Mouse (Mus musculus): ENCODE data around the gene Hpse2. TPM values are rescaled to one million over a fixed set of nuclear protein-coding genes. Genes with fewer than 3 reads are reported as not detected.

Gene Hpse2
- polyA plus RNA-seq (2015; fragmentation: Nextera tagmentation; extraction: Ambion mirVana), result 0.69 and 0.82 TPM in 2 replicates

GRCm38 (mm10) chr19:43388017-43388904, at the start of gene Hpse2:
Gene Hpse2 (minus strand): TSS chr19:43388355.
- H3K36me3 ChIP-seq (ENCODE audit: insufficient read depth, low read length), result no peaks in the 10 kb centered on the region
- peaks cover 24% of the 10 kb centered on the region for H3K4me1 ChIP-seq (ENCODE audit: insufficient read depth, low read length)
- 3% methylated on average over 18 of the region's 18 CpGs for WGBS
- peak within 1 kb of the TSS; percentile 56 for H3K4me2 ChIP-seq (replicated peaks; ENCODE audit: low read depth, low read length)
- H3K9ac ChIP-seq (replicated peaks; ENCODE audit: low read length), result no peak within 1 kb of the TSS
- H3K27ac ChIP-seq (ENCODE audit: low read length), result no peak within 1 kb of the TSS
- peak within 1 kb of the TSS; percentile 40 for H3K4me3 ChIP-seq (ENCODE audit: low read length)
- H3K9me3 ChIP-seq (ENCODE audit: low read length), result no peaks in the 10 kb centered on the region
- no peak for ATAC-seq (ENCODE audit: low FRiP score, low TSS enrichment)
- H3K27me3 ChIP-seq (ENCODE audit: insufficient read depth, low read length), result peaks cover 66% of the 10 kb centered on the region

GRCm38 (mm10) chr19:43427446-43428224, 39.5 kb upstream of the Hpse2 start:
- 86% methylated on average over 24 of the region's 24 CpGs for WGBS
- no peak overlapping the region for H3K27ac ChIP-seq (ENCODE audit: low read length)
- no peak overlapping the region for H3K9ac ChIP-seq (replicated peaks; ENCODE audit: low read length)

GRCm38 (mm10) chr19:43424082-43424481, 35.9 kb upstream of the Hpse2 start:
- 85% methylated on average over 2 of the region's 2 CpGs for WGBS
- no peak overlapping the region for H3K9ac ChIP-seq (replicated peaks; ENCODE audit: low read length)
- no peak overlapping the region for H3K4me2 ChIP-seq (replicated peaks; ENCODE audit: low read depth, low read length)
- H3K9me3 ChIP-seq (ENCODE audit: low read length), result no peaks in the 10 kb centered on the region
- H3K27ac ChIP-seq (ENCODE audit: low read length), result no peak overlapping the region
- H3K36me3 ChIP-seq (ENCODE audit: insufficient read depth, low read length), result no peaks in the 10 kb centered on the region
- ATAC-seq (ENCODE audit: low FRiP score, low TSS enrichment), result no peak
- peaks cover 4% of the 10 kb centered on the region for H3K27me3 ChIP-seq (ENCODE audit: insufficient read depth, low read length)
- H3K4me3 ChIP-seq (ENCODE audit: low read length), result no peak overlapping the region
- no peaks in the 10 kb centered on the region for H3K4me1 ChIP-seq (ENCODE audit: insufficient read depth, low read length)

More at GRCm38 (mm10) chr19:43427446-43428224, 39.5 kb upstream of the Hpse2 start:
- Histone ChIP-seq H3K4me2 (replicated peaks; ENCODE audit: low read depth, low read length) (no peak overlapping the region), H3K27me3 (ENCODE audit: insufficient read depth, low read length) (peaks cover 4% of the 10 kb centered on the region), H3K36me3 (ENCODE audit: insufficient read depth, low read length) (no peaks in the 10 kb centered on the region), H3K9me3 (ENCODE audit: low read length) (no peaks in the 10 kb centered on the region), H3K4me3 (ENCODE audit: low read length) (no peak overlapping the region), H3K4me1 (ENCODE audit: insufficient read depth, low read length) (no peaks in the 10 kb centered on the region)
- ATAC-seq (ENCODE audit: low FRiP score, low TSS enrichment), result no peak

- H3K36me3 ChIP-seq (ENCODE audit: insufficient read depth, low read length), result no peaks in the 10 kb centered on the region
- H3K27ac ChIP-seq (ENCODE audit: low read length), result no peak overlapping the region
- H3K9me3 ChIP-seq (ENCODE audit: low read length), result no peaks in the 10 kb centered on the region
- 81% methylated on average over 3 of the region's 3 CpGs for WGBS
- H3K4me1 ChIP-seq (ENCODE audit: insufficient read depth, low read length), result no peaks in the 10 kb centered on the region
- H3K9ac ChIP-seq (replicated peaks; ENCODE audit: low read length), result no peak overlapping the region
- H3K4me2 ChIP-seq (replicated peaks; ENCODE audit: low read depth, low read length), result no peak overlapping the region
- H3K4me3 ChIP-seq (ENCODE audit: low read length), result no peak overlapping the region
- ATAC-seq (ENCODE audit: low FRiP score, low TSS enrichment), result no peak
- peaks cover 4% of the 10 kb centered on the region; the same call in 1 of the 2 replicates for H3K27me3 ChIP-seq (ENCODE audit: insufficient read depth, low read length)
Observed at GRCm38 (mm10) chr19:43420506-43420905, 32.4 kb upstream of the Hpse2 start.

GRCm38 (mm10) chr19:43415565-43415964, 27.4 kb upstream of the Hpse2 start:
- Histone ChIP-seq H3K27me3 (ENCODE audit: insufficient read depth, low read length) (no peaks in the 10 kb centered on the region), H3K9ac (replicated peaks; ENCODE audit: low read length) (no peak overlapping the region), H3K4me2 (replicated peaks; ENCODE audit: low read depth, low read length) (no peak overlapping the region), H3K9me3 (ENCODE audit: low read length) (no peaks in the 10 kb centered on the region), H3K4me3 (ENCODE audit: low read length) (no peak overlapping the region), H3K36me3 (ENCODE audit: insufficient read depth, low read length) (no peaks in the 10 kb centered on the region), H3K4me1 (ENCODE audit: insufficient read depth, low read length) (no peaks in the 10 kb centered on the region), H3K27ac (ENCODE audit: low read length) (no peak overlapping the region)
- ATAC-seq (ENCODE audit: low FRiP score, low TSS enrichment), result no peak
- WGBS, result 74% methylated on average over 2 of the region's 2 CpGs

- Histone ChIP-seq H3K4me2 (replicated peaks; ENCODE audit: low read depth, low read length) (no peak overlapping the region), H3K36me3 (ENCODE audit: insufficient read depth, low read length) (no peaks in the 10 kb centered on the region), H3K27me3 (ENCODE audit: insufficient read depth, low read length) (no peaks in the 10 kb centered on the region), H3K9ac (replicated peaks; ENCODE audit: low read length) (no peak overlapping the region), H3K9me3 (ENCODE audit: low read length) (no peaks in the 10 kb centered on the region), H3K27ac (ENCODE audit: low read length) (no peak overlapping the region), H3K4me1 (ENCODE audit: insufficient read depth, low read length) (no peaks in the 10 kb centered on the region), H3K4me3 (ENCODE audit: low read length) (no peak overlapping the region)
- WGBS, result 36% methylated on average over 1 of the region's 1 CpGs
- ATAC-seq (ENCODE audit: low FRiP score, low TSS enrichment), result no peak
Observed at GRCm38 (mm10) chr19:43407181-43407580, 19.0 kb upstream of the Hpse2 start.

- no peak overlapping the region for H3K27ac ChIP-seq (ENCODE audit: low read length)
- no peaks in the 10 kb centered on the region for H3K9me3 ChIP-seq (ENCODE audit: low read length)
- WGBS, result 7% methylated on average over 4 of the region's 4 CpGs
- ATAC-seq (ENCODE audit: low FRiP score, low TSS enrichment), result no peak
- no peaks in the 10 kb centered on the region for H3K4me1 ChIP-seq (ENCODE audit: insufficient read depth, low read length)
- H3K36me3 ChIP-seq (ENCODE audit: insufficient read depth, low read length), result no peaks in the 10 kb centered on the region
- 0 out of 2 replicates have a peak, but pooled peaks cover 2% of the 10 kb centered on the region for H3K27me3 ChIP-seq (ENCODE audit: insufficient read depth, low read length)
- no peak overlapping the region for H3K4me3 ChIP-seq (ENCODE audit: low read length)
- no peak overlapping the region for H3K4me2 ChIP-seq (replicated peaks; ENCODE audit: low read depth, low read length)
- H3K9ac ChIP-seq (replicated peaks; ENCODE audit: low read length), result no peak overlapping the region
Observed at GRCm38 (mm10) chr19:43396327-43396726, 8.2 kb upstream of the Hpse2 start.

- H3K4me3 ChIP-seq (ENCODE audit: low read length), result peak overlapping the region; percentile 40
- H3K9me3 ChIP-seq (ENCODE audit: low read length), result no peaks in the 10 kb centered on the region
- H3K27ac ChIP-seq (ENCODE audit: low read length), result no peak overlapping the region
- H3K36me3 ChIP-seq (ENCODE audit: insufficient read depth, low read length), result no peaks in the 10 kb centered on the region
- H3K4me1 ChIP-seq (ENCODE audit: insufficient read depth, low read length), result peaks cover 24% of the 10 kb centered on the region
- H3K9ac ChIP-seq (replicated peaks; ENCODE audit: low read length), result no peak overlapping the region
- whole genome bisulfite sequencing, result 3% methylated on average over 14 of the region's 14 CpGs
- peak overlapping the region; percentile 56 for H3K4me2 ChIP-seq (replicated peaks; ENCODE audit: low read depth, low read length)
- H3K27me3 ChIP-seq (ENCODE audit: insufficient read depth, low read length), result peaks cover 70% of the 10 kb centered on the region
- ATAC-seq (ENCODE audit: low FRiP score, low TSS enrichment), result no peak
Observed at GRCm38 (mm10) chr19:43387071-43387770, 934 bp downstream of the Hpse2 start.

GRCm38 (mm10) chr19:43386041-43386952, 1.9 kb downstream of the Hpse2 start:
- under 1% methylated on average over 48 of the region's 48 CpGs for WGBS
- peak overlapping the region; percentile 25; the same call in 1 of the 2 replicates for H3K9ac ChIP-seq (replicated peaks; ENCODE audit: low read length)
- peaks cover 70% of the 10 kb centered on the region for H3K27me3 ChIP-seq (ENCODE audit: insufficient read depth, low read length)
- ATAC-seq (ENCODE audit: low FRiP score, low TSS enrichment), result no peak
- H3K36me3 ChIP-seq (ENCODE audit: insufficient read depth, low read length), result no peaks in the 10 kb centered on the region
- H3K27ac ChIP-seq (ENCODE audit: low read length), result no peak overlapping the region
- H3K4me2 ChIP-seq (replicated peaks; ENCODE audit: low read depth, low read length), result peak overlapping the region; percentile 56
- H3K4me1 ChIP-seq (ENCODE audit: insufficient read depth, low read length), result peaks cover 24% of the 10 kb centered on the region
- H3K4me3 ChIP-seq (ENCODE audit: low read length), result peak overlapping the region; percentile 40
- H3K9me3 ChIP-seq (ENCODE audit: low read length), result no peaks in the 10 kb centered on the region

Data from kidney, embryonic 16.5 days (tissue).